Mouse (Mus musculus): Measurements from ENCODE around the gene Krt6b. TPM values are rescaled to one million over a fixed set of nuclear protein-coding genes. Genes with fewer than 3 reads are reported as not detected.

Krt6b gene
- not detected in 2 replicates for polyA plus RNA-seq (2015; fragmentation: Nextera tagmentation; extraction: Ambion mirVana)

DNA sequence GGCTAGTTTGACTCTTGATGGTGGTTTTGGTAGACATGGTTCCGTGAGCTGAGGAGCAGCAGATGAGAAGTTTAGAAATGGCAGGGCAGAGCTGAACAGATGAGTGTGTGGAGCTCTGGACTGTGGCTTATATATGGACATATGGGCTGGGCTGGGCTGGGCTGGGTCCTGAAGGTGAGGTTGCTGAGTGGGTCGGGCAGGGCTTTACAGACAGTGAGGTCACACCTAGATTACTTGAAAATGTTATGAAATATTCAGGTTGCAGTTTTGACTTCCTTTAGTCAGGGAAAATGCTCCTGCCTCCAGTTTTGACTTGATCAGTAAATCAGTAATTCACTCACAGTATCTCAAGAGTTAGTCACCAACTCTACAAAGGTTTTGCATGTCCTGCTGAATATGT lies at the start of gene Krt6b:
TSS of gene Krt6b (minus strand) at position 101 of the 400 bp plus-strand sequence.
- Histone ChIP-seq H3K9ac (replicated peaks) (no peak within 1 kb of the TSS), H3K9me3 (ENCODE audit: low read length) (no peaks in the 10 kb centered on the region), H3K4me2 (ENCODE audit: low read depth, low read length) (no peak within 1 kb of the TSS), H3K4me3 (ENCODE audit: low read depth, low read length) (no peak within 1 kb of the TSS), H3K4me1 (ENCODE audit: insufficient read depth) (no peaks in the 10 kb centered on the region), H3K36me3 (replicated peaks; ENCODE audit: insufficient read depth, low read length) (no peaks in the 10 kb centered on the region), H3K27ac (ENCODE audit: low read depth) (no peak within 1 kb of the TSS), H3K27me3 (ENCODE audit: insufficient read depth, low read length) (no peaks in the 10 kb centered on the region)
- 79% methylated on average over 2 of the region's 2 CpGs for WGBS (ENCODE audit: insufficient replicate concordance)
- ATAC-seq (no peak), DNase-seq (no peak)
- no peak for TF ChIP-seq CTCF (IDR thresholded peaks at IDR 0.05; ENCODE audit: low read depth)
- no peak for TF ChIP-seq EP300 (IDR thresholded peaks at IDR 0.05; ENCODE audit: low read depth)

DNA sequence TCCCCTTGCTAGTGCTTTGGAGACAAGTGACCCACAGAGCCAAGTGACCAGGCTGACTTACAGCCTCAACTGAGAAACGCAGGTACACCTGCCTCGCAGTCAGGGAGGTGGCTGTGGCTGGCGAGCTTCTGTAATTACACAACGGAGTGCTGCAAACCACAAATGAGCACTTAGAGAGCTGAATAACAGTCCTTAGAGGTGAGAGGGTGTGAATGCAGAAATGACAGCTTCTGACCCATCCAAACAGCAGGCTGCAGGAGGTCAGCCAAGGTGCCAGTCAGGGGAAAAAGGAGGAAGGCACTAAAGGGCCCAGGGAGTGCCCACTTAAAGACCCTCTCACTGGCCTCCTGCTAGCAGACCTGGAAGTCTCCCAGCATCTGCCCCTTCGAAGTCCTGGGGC lies 44.6 kb upstream of the Krt6b start:
- H3K9me3 ChIP-seq (ENCODE audit: low read length) = no peaks in the 10 kb centered on the region
- H3K4me1 ChIP-seq (ENCODE audit: insufficient read depth) = no peaks in the 10 kb centered on the region
- H3K27ac ChIP-seq (ENCODE audit: low read depth) = no peak overlapping the region
- no peaks in the 10 kb centered on the region for H3K36me3 ChIP-seq (replicated peaks; ENCODE audit: insufficient read depth, low read length)
- H3K4me2 ChIP-seq (ENCODE audit: low read depth, low read length) = no peak overlapping the region
- no peaks in the 10 kb centered on the region for H3K27me3 ChIP-seq (ENCODE audit: insufficient read depth, low read length)
- no peak overlapping the region for H3K4me3 ChIP-seq (ENCODE audit: low read depth, low read length)
- no peak overlapping the region for H3K9ac ChIP-seq (replicated peaks)
- no peak for TF ChIP-seq CTCF (IDR thresholded peaks at IDR 0.05; ENCODE audit: low read depth)
- no peak for DNase-seq
- WGBS (ENCODE audit: insufficient replicate concordance) = 36% methylated on average over 5 of the region's 5 CpGs
- no peak for ATAC-seq

DNA sequence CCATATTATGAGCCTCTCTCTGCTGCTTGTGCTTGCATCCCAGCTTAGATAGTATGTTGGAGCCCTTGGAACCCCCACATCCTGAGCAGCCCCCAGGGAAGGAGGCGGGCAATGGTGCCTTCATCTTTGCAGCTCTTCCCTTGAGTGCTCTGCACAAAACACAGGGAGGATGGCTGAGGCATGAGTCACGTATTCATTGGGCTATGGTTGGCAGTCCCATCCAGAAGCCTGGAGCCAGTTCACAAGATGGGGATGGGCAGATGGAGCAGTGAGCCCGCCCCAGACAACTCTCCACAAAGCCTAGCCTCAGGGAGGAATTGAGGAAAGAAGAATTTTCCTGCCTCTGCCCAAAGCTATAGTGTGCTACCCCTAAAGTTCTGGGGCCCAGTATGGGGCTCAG lies 35.7 kb upstream of the Krt6b start:
- no peak for DNase-seq
- WGBS (ENCODE audit: insufficient replicate concordance) = 67% methylated on average over 3 of the region's 3 CpGs
- Histone ChIP-seq H3K27me3 (ENCODE audit: insufficient read depth, low read length) (no peaks in the 10 kb centered on the region), H3K9me3 (ENCODE audit: low read length) (no peaks in the 10 kb centered on the region), H3K9ac (replicated peaks) (no peak overlapping the region), H3K4me1 (ENCODE audit: insufficient read depth) (no peaks in the 10 kb centered on the region), H3K27ac (ENCODE audit: low read depth) (no peak overlapping the region), H3K36me3 (replicated peaks; ENCODE audit: insufficient read depth, low read length) (no peaks in the 10 kb centered on the region), H3K4me2 (ENCODE audit: low read depth, low read length) (no peak overlapping the region), H3K4me3 (ENCODE audit: low read depth, low read length) (no peak overlapping the region)
- TF ChIP-seq CTCF (IDR thresholded peaks at IDR 0.05; ENCODE audit: low read depth) (no peak), EP300 (IDR thresholded peaks at IDR 0.05; ENCODE audit: low read depth) (no peak)
- ATAC-seq = no peak

DNA sequence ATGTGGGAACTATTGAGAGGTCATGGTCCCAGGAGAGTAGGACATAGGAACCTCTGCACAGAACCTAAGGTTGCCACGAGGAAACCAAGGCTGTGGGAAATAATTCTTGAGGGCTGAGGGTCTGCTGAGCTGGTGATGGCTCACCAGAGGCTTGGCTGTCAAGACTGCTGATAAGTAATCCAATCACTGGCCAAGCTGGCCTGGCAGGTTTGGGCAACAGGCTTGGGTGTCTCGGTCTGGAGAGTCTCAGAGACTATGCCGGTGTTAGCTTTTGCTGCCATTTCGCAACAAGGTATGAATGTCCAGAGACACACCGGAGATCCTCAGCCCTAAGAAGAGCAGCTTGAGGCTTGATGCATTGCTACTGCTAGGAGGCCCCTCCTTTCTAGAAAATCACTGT lies 34.3 kb upstream of the Krt6b start:
- 67% methylated on average over 5 of the region's 5 CpGs for WGBS (ENCODE audit: insufficient replicate concordance)
- H3K27ac ChIP-seq (ENCODE audit: low read depth) = no peak overlapping the region

DNA sequence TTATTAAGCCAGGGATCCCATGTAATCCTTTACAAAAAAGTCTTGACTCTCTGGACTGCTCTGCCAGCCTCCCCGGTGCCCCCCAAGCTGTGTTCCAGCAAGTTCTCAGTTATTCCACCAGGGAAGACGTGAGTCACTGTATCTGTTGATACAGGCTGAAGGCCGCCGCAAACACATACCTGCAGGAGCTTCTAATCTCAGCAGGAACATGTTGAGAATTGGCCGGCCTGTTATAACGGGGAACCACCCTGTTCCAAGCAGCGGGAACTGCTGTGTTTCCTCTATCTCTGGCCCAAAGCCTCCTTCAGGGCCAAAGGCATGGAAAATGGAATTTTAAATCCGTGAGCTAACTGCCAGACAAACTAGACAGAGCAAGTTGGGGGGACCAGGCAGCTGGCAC lies 33.6 kb upstream of the Krt6b start:
- H3K9me3 ChIP-seq (ENCODE audit: low read length) = no peaks in the 10 kb centered on the region
- no peak for ATAC-seq
- no peak overlapping the region for H3K9ac ChIP-seq (replicated peaks)
- no peaks in the 10 kb centered on the region for H3K4me1 ChIP-seq (ENCODE audit: insufficient read depth)
- no peaks in the 10 kb centered on the region for H3K27me3 ChIP-seq (ENCODE audit: insufficient read depth, low read length)
- WGBS (ENCODE audit: insufficient replicate concordance) = 65% methylated on average over 8 of the region's 8 CpGs
- no peak overlapping the region for H3K4me3 ChIP-seq (ENCODE audit: low read depth, low read length)
- no peak for DNase-seq
- TF ChIP-seq EP300 (IDR thresholded peaks at IDR 0.05; ENCODE audit: low read depth) = no peak
- no peak overlapping the region for H3K27ac ChIP-seq (ENCODE audit: low read depth)
- no peaks in the 10 kb centered on the region for H3K36me3 ChIP-seq (replicated peaks; ENCODE audit: insufficient read depth, low read length)
- no peak overlapping the region for H3K4me2 ChIP-seq (ENCODE audit: low read depth, low read length)

More for the DNA sequence above, 34.3 kb upstream of the Krt6b start:
- no peaks in the 10 kb centered on the region for H3K4me1 ChIP-seq (ENCODE audit: insufficient read depth)
- H3K27me3 ChIP-seq (ENCODE audit: insufficient read depth, low read length) = no peaks in the 10 kb centered on the region
- no peaks in the 10 kb centered on the region for H3K9me3 ChIP-seq (ENCODE audit: low read length)
- H3K9ac ChIP-seq (replicated peaks) = no peak overlapping the region
- H3K4me2 ChIP-seq (ENCODE audit: low read depth, low read length) = no peak overlapping the region
- no peak overlapping the region for H3K4me3 ChIP-seq (ENCODE audit: low read depth, low read length)
- DNase-seq = no peak
- no peak for TF ChIP-seq CTCF (IDR thresholded peaks at IDR 0.05; ENCODE audit: low read depth)
- no peaks in the 10 kb centered on the region for H3K36me3 ChIP-seq (replicated peaks; ENCODE audit: insufficient read depth, low read length)
- ATAC-seq = no peak

DNA sequence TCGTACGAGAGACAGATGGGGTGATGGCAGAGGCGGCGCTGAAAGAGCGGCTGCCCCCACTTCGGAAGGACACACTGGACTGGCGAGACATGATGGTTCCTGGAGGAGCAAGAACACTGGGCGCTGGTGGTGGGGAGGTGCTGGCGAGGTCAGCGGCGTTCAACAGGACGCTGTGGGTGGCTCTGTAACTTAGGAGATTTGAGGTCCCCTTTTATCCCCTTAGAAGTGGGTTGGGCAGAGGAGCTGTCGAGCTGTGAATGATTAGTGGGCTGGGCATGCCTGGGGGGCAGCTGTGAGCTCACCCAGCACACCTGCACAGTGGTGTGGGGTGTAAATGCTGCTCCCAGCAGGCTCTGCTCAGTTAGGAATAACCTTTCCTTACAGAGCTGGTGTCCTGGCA lies 32.6 kb upstream of the Krt6b start, which contains the start of gene Krt5:
TSS of gene Krt5 (minus strand) at position 179 of the 400 bp plus-strand sequence.
- H3K4me2 ChIP-seq (ENCODE audit: low read depth, low read length) = no peak within 1 kb of the TSS
- no peaks in the 10 kb centered on the region for H3K4me1 ChIP-seq (ENCODE audit: insufficient read depth)
- H3K27ac ChIP-seq (ENCODE audit: low read depth) = no peak within 1 kb of the TSS
- WGBS (ENCODE audit: insufficient replicate concordance) = 67% methylated on average over 13 of the region's 13 CpGs
- DNase-seq = no peak
- no peak for TF ChIP-seq EP300 (IDR thresholded peaks at IDR 0.05; ENCODE audit: low read depth)
- no peak for TF ChIP-seq CTCF (IDR thresholded peaks at IDR 0.05; ENCODE audit: low read depth)
- ATAC-seq = no peak
- H3K9me3 ChIP-seq (ENCODE audit: low read length) = no peaks in the 10 kb centered on the region
- no peaks in the 10 kb centered on the region for H3K27me3 ChIP-seq (ENCODE audit: insufficient read depth, low read length)
- no peaks in the 10 kb centered on the region for H3K36me3 ChIP-seq (replicated peaks; ENCODE audit: insufficient read depth, low read length)
- H3K9ac ChIP-seq (replicated peaks) = no peak within 1 kb of the TSS
- H3K4me3 ChIP-seq (ENCODE audit: low read depth, low read length) = no peak within 1 kb of the TSS

DNA sequence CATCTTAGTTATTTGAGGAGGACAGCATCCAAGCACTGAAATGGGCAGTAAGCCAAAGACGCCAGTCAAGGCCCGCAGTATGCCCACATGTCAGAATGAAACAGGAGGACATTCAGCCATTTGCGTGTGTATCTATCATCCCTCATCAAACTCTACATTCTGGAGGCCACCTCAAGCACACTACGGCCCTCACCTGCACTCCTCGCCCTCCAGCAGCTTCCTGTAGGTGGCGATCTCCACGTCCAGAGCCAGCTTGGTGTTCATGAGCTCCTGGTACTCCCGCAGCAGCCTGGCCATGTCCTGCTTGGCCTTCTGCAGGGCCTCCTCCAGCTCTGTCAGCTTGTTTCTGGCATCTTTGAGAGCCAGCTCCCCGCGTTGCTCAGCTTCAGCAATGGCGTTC lies 28.6 kb upstream of the Krt6b start:
- DNase-seq (no peak), ATAC-seq (no peak)
- H3K27ac ChIP-seq (ENCODE audit: low read depth) = no peak overlapping the region
- no peaks in the 10 kb centered on the region for H3K9me3 ChIP-seq (ENCODE audit: low read length)
- no peak overlapping the region for H3K4me3 ChIP-seq (ENCODE audit: low read depth, low read length)
- H3K36me3 ChIP-seq (replicated peaks; ENCODE audit: insufficient read depth, low read length) = no peaks in the 10 kb centered on the region
- TF ChIP-seq EP300 (IDR thresholded peaks at IDR 0.05; ENCODE audit: low read depth) (no peak), CTCF (IDR thresholded peaks at IDR 0.05; ENCODE audit: low read depth) (0 out of 2 replicates have a peak, but pooled peaks have one; percentile 32)
- H3K9ac ChIP-seq (replicated peaks) = no peak overlapping the region
- no peaks in the 10 kb centered on the region for H3K4me1 ChIP-seq (ENCODE audit: insufficient read depth)
- no peaks in the 10 kb centered on the region for H3K27me3 ChIP-seq (ENCODE audit: insufficient read depth, low read length)
- H3K4me2 ChIP-seq (ENCODE audit: low read depth, low read length) = no peak overlapping the region
- WGBS (ENCODE audit: insufficient replicate concordance) = 57% methylated on average over 11 of the region's 11 CpGs
